Mouse (Mus musculus) heart, postnatal 0 days (tissue): ENCODE measurements around the gene Tas1r3.
A peak's percentile ranks its signal among the peaks of the same experiment; 100 is the strongest.

Experiments
- CTCF ChIP-seq: IDR thresholded peaks from 2 replicates; pipeline ENCODE4 v1.5.1; 2016; ENCODE audit warnings: antibody characterized with exemption, control low read depth, low read depth
- EP300 ChIP-seq: IDR thresholded peaks from 2 replicates; pipeline ENCODE4 v1.6.1; 2016; ENCODE audit warnings: antibody characterized with exemption, low read depth

DNA sequence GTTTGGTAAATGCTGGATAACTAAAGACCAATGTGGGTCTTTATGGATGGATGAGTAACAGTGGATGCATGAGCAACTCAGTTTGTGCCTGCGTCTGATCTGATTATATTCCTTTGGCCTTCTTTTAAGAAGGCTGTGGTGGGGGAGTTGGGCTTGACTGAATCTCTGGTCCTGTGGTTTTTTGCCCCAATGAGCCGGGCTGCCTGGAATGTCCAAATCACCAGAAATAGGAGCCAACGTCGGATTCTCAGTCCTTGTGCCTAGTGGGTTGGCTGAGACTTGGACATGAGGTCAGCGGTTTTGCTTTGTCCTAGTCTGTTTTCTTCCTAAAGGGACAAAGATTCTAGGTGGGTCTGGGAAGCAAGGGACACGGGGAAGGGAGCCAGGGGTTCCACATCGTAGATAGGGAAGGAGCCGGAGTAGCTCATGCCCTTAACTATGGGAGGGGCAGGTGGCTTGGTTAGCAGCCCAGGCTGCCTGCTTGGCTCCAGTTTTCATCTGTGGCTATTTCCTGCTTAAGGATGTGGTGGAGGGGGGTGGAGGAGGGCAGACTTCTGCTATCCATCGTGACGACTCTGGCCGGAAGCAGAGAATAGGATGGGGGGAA lies 25.7 kb downstream of the Tas1r3 start:
- TF ChIP-seq EP300 (0 out of 2 replicates have a peak, but pooled peaks have one; percentile 15), CTCF (no peak)
